Mouse (Mus musculus) myocyte (in vitro differentiated cells): ENCODE measurements at regions not wholly inside any gene's neighbourhood (a gene's known extent, or its start where the extent isn't known, plus 50 kb on each side); places are given as distances from the start of the nearest gene placed in this dataset.

Experiments used
- CEBPB ChIP-seq: IDR thresholded peaks from 2 replicates; pipeline ENCODE4 v1.6.1; 2011; ENCODE audit warnings: mild to moderate bottlenecking, moderate library complexity; ENCODE audit not compliant: poor library complexity, insufficient read depth, severe bottlenecking
- E2F4 ChIP-seq: IDR thresholded peaks from one replicate; pipeline ENCODE4 v1.6.1; 2011; ENCODE audit warnings: mild to moderate bottlenecking, control low read depth, moderate library complexity; ENCODE audit not compliant: insufficient read depth
- MAX ChIP-seq: IDR thresholded peaks from one replicate; pipeline ENCODE4 v1.6.1; 2011; ENCODE audit warnings: low read depth, mild to moderate bottlenecking, control low read depth
- POLR2A ChIP-seq: IDR thresholded peaks from one replicate; pipeline ENCODE4 v1.6.1; 2011; ENCODE audit warnings: low read depth, mild to moderate bottlenecking, control low read depth, moderate library complexity; ENCODE audit not compliant: insufficient read length
- TCF12 ChIP-seq: IDR thresholded peaks from one replicate; pipeline ENCODE4 v1.6.1; 2011; ENCODE audit warnings: mild to moderate bottlenecking, control low read depth; ENCODE audit not compliant: poor library complexity, insufficient read depth, severe bottlenecking
- USF1 ChIP-seq: IDR thresholded peaks from one replicate; pipeline ENCODE4 v1.6.1; 2011; ENCODE audit warnings: low read depth, mild to moderate bottlenecking, control low read depth, moderate library complexity

DNA sequence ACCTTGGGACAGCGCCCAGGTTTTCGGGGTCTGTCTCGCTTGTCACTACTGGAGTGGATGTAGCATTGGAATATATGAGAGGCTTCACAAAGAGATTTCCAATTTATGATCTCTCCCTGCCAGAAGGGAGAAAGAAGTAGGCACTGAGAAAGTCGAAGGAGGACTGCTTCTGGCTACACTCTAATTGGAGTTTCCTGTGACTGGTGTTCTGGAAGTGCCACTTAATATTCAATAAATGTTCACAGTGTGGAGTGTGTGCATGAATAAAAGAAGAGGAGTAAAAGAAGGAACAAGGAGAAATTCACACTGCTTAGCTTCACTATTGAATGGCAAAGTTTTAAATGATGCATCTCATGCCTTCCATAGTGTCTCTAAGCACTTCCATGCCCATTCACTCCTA, 77.1 kb upstream of the Arhgap42 start:
- TF ChIP-seq MAX (no peak), POLR2A (no peak), TCF12 (no peak), USF1 (no peak), E2F4 (no peak), CEBPB (no peak)
